Mouse (Mus musculus) cerebellum, postnatal 14 days (tissue): ENCODE measurements around the gene Gja3.

Source experiments
- DNase-seq, 2 experiments: peaks; one replicate each; pipeline ENCODE4 v3.0.0; 2021; ENCODE audit warnings: mixed read lengths in 2 of 2

Gene Gja3

DNA sequence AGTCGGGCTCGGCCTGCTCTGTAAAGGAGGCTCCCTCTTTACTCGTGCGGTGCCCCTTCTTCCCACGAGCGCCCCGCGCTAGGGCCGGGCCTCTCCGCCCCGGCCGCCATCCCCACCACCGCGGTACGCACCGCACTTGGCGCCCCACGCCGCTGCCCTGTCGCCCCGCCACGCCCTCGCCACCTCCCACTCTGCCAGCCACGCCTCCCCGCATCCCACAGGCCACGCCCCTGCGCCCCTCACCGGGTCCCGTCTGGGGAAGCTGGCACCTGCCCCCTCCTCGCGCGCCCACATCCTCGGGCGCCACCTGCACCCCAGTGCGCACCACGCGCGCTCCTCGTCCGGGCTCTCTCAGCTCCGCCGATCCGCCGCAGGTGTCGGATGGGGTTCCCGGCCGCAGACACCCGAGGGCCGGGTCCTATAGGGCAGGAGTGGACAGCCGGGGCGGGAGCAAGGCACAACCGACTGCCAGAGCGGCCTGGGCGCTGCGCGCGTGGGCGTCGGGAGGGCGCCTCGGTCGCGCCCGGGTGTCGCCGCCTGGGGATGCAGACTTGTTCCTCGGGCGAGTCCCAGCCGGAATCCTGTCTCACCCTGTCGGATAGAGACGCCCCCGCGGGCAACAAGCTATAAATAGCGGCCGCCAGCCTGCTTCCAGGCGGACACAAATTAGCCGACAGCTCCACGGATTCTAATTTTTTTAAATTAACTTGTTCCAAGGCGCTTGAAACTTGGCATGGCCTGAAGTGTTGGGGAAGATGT is at the start of gene Gja3:
Gja3 (minus strand) TSS at position 538 of the 759 bp plus-strand sequence.
- peak; percentile 19 to 29 for DNase-seq

DNA sequence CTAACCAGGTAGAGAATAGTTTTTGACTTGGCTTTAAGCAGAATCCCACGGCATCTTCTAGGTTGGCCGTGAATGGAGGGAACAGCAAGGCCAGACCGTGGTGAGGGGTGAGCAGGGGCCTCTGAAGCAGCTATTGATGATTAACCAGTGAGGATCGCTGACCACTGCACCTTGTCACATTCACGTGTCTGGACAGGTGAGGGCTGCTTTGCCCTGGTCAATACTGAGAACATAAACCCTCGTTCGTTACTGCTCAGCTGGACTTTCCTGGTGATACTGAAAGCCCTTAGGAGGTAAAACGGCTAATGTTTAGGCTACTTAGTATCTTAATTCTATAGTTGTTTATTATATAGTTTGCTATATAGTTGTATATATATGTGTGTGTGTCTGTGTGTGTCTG is 49.2 kb upstream of the Gja3 start:
- DNase-seq: no peak

DNA sequence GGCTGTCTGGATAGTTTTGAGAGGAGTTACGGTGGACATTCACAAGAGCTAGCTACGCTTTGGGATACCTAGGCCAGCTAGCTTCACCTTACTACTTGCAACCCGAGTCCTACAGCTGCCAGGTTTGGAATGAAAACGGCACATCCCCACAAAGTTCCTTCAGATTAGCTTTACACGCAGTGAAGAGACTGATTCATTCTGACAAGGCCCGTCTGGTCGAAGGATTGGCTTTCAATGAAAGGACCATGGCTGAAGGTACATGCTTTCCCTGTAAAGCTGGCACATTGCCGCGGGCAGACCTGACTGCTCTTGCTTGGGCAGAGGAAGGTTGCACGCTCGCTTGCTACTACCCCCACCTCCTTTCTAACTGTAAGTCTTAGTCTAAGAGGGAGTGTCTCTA is 47.8 kb upstream of the Gja3 start:
- DNase-seq: peak; percentile 40 to 51

DNA sequence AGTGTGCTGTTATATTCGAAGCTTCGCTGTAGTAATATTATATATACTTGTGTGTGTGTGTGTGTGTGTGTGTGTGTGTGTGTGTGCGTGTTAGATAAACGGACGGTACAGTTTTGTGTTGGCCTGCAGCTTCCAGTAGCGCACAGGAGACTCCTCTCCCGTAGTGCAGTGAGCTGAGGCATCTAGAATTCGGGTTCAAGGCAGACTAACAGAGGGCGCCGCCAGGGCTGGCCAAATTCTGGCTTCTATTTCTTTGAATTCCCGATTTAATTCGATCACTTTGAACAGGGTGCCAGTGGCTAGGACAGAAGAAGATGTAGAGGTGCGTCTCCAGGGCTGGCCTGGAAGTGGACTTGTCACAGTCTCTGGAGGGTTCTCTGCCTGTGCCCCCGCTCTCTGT is 47.2 kb upstream of the Gja3 start:
- DNase-seq: no peak

DNA sequence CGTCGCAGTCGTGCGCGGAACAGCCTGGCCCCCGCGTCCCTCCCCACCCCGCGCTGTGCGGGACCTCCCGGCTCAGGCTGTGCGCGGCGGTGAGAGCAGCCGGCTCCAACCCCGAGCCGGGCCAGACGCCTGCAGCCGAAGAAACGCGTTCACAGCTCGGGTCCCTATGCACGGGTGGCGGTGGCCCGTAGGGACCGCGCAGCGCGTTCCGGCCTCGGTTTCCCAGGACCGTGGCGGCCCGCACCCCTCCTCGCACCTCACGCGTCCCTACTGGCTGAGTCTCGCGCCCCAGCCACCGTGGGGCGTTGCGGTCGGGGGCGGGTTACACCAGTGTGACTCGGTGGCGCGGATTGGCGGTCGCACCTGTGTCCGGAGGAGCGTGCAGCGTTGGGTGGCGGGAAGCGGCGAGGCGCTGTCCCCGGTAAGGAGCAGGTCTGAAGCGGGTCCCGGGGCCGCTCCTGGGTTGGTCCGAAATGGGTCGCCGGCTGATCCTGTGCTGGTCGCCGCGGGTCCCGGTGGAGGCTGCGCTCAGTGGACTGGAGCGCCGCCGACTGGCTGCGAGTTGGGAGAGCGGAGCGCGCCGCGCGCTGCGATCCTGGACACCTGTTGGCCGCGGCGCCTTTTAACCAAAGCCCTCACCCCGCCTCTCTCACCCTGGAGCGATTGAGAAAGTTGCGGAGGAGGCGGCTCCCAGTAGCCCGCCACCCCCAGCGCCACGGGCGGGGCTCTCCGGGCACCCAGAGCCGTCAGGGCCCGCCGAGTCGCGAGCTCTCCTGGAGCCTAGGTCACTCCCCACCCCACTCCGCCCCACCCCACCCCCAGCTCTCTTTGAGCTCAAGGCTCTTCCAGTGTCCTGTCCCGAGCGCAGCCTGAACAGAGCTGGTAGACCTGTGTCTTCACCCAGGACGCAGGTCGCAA is 46.5 kb upstream of the Gja3 start, which contains the start of gene Gjb2:
Gjb2 (minus strand) TSS at position 597 of the 918 bp plus-strand sequence.
- DNase-seq: peak; percentile 21 to 38

DNA sequence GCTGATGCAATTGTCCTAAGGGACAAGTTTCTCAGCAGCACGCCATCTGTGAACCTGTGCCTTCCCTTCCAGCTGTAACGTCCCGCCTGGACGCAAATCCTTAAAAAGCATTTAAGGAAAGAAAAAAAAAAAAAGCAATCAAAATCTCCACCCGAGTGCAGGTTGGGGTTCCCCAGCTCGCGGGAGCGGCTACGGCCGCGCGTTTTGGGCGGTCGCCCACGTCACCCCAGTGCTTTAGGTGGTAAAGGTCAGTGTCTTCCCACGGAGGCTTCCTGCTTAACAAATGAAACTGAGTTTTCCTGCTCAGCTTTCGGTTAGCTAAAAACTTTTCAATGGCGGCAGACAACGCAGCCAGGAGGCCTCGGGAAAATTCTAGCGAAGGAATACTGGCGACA is 45.8 kb upstream of the Gja3 start:
- no peak for DNase-seq

DNA sequence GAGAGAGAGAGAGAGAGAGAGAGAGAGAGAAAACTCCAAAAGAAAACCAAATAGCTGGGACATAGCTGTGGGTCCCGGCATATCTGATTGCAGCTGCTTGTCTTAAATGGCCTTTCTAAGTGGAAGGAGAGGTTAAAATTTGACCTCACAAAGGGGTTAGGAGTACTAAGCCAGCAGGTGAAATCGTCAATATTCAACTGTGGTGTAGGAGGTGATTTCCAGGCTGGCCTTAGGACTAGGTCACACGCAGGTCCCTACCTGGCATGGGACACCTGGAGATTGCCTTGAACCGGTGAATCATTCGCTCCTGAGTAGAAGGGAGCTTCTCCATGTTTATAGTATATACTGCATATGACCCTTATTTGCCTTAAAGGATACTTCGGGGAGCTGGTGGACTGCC is 45.2 kb upstream of the Gja3 start:
- DNase-seq: no peak

DNA sequence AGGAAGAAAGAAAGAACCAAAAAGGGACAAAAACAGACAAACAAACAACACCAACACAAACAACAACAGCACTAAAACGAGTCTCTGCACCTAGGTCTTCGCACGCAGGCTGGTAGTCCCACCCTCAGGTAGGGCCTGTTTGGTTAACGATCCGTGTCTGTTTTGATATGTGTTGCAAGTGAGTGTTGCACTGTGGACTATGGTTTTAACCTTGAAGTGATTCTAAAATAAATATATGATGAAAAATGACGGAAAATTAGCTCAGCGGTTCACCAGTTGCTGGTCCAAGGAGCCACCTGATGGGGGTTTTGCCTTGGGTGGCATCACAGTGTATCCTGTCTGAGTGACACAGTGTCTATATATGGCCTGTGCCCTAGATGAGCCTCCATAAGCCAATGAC is 43.7 kb upstream of the Gja3 start:
- DNase-seq: no peak

DNA sequence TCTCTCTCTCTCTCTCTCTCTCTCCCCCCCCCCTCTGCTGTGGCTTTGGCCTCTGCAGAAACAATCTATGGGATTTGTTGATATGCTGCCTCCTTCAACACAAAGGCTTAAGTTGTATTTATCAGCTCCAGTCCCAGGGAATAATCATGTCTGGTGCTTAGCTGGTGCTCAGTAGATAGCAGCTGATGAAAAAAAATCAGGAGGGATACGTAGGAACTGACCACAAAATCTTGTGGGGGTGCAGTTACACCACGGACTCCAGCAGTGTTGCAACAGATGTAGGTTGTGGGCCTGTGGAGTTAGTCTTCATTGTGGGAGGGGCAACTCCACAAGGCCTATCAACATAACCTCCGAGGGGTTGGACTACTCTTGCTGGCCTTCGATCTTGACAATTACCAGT is 38.0 kb upstream of the Gja3 start:
- no peak for DNase-seq

DNA sequence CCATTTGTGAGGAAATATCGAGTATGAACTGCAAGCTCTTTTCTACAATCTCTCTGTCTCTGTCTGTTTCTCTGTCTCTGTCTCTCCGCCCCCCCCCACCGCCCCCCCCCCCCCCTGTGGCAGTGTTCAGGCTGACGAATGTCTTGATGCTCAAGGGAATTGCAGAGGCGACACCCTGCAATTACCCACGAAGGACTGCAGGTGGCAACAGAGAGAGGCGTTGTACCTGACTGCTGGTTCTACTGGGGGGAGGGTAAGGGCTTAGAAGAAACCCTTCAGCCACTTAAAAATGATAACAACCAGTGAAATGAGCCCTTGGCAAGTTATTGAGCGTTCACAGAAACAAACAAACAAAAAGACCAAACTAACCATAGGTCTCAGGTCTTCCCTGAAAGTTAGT is 35.1 kb upstream of the Gja3 start:
- DNase-seq: peak; percentile 44 to 62

DNA sequence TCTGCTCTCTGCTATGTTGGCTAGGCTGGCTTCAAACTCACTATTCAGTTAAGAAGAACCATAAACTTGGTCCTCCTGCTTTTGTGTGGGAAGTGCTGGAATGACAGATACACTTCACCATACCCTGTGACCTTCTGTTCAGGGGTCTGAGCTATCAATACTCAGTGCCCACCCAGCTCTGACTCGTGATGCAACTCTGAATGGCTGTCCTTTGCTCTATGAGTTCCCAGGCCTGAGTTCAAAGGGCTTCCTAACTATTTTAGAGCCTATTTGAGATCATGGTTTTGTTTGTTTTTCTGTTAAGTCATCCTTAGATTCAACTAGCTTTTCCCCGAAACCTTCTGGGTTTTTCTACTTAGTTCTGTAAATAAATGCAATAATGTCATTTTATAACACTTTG is 32.1 kb upstream of the Gja3 start:
- DNase-seq: no peak

DNA sequence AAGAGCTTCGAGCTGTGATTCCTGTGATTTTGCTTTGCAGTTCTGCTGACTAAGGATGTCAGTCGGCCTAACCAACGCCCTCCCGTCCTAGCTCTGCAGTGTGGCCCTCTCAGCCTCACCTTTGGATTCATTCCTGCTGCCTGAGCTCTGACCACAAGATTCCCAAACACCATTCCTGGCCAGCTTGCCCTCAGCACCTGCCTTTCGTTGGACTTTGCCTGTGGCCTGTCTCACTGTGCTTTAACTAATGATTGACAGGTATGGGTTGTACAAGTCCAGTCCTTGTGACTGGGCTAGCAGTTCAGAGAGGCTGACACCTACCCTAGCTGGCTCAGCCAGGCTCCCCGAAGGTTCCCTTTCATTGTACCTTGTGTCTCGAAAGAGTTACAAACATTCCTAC is 31.2 kb upstream of the Gja3 start:
- DNase-seq: no peak

DNA sequence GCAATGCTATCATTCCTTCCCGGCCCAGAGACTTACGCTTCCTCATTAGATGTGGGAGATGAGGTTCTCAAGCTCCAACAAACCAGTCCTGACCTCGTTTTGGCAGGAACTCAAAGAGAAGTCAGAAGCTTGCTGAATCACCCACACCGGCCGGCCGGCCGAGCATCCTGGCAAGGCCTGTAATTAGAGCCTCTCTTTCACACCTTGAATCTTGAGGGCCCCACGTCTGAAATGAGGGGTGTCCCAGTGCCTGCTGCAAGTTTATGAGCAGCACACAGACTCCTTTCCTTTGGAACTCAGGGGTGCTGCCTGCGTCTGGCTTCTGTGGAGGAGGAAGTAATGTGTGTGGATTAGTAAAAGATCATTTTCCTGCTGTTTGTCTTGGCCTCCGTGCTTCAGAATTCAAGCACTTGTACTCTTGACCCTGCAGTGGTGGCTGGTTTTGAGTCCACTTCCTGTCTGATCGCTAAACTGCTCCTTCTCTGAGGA is 26.3 kb upstream of the Gja3 start:
- DNase-seq: no peak

DNA sequence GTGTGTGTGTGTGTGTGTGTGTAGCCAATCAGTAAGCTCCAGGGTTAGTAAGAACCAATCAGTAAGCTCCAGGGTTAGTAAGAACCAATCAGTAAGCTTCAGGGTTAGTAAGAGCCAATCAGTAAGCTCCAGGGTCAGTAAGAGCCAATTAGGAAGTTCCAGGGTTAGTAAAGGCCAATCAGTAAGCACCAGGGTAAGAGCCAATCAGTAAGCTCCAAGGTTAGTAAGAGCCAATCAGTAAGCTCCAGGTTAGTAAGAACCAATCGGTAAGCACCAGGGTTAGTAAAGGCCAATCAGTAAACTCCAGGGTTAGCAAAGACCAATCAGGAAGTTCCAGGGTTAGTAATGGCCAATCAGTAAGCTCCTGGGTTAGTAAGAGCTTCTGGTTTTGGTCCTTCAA is 25.0 kb upstream of the Gja3 start:
- DNase-seq: no peak

DNA sequence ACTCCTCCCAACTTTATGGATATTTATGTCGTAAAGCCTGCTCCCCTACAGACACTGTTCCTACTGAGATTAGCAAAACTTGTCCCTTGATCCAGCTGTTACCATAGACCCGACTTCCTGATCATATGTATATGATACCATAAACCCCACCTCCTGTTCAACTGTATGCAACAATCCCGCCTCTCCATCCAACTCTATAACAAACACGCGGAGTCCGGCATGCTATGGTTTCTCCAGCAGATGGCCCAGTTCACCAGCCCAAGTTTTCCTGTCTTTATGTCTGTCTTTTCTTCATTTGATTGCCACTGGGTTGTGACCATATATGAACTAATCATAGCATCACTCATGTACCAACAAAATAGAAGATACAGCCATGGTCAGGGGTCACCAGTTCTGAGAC is 17.6 kb upstream of the Gja3 start:
- DNase-seq: no peak

DNA sequence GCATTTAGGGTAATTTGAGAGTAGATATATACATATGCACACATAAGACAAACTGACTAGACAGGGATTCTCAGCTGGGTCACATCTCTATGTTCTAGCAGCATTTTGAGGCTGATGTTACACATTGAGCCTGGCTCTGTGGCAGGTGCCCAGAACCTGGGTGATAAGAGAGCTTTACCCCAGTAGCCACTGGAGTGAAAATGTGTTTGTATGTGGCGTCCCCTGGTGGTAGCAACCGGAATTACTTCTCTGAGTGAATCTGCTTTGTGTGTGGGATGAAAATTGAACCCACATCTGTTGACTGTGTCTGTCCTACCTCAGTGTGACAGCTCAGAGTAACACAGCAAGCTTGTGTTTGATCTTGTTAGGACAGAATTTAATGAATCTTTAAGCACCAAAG is 12.0 kb upstream of the Gja3 start:
- DNase-seq: peak; percentile 19 to 46

DNA sequence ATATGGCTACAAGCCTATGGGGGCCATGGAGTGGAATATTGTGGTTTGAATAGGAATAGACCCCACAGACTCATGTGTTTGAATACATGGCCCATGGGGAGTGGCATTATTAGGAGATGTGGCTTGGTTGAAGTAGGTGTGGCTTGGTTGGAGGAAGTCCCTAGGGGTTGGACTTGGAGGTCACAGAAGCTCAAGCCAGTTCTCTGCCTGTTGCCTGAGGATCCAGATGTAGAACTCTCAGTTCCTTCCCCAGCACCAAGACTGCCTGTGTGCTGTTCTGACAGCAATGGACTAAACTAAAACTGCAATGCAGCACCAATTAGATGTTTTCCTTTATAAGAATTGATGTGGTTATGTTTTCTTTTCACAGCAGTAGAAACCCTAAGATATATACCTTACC is 8.2 kb upstream of the Gja3 start:
- DNase-seq: no peak

DNA sequence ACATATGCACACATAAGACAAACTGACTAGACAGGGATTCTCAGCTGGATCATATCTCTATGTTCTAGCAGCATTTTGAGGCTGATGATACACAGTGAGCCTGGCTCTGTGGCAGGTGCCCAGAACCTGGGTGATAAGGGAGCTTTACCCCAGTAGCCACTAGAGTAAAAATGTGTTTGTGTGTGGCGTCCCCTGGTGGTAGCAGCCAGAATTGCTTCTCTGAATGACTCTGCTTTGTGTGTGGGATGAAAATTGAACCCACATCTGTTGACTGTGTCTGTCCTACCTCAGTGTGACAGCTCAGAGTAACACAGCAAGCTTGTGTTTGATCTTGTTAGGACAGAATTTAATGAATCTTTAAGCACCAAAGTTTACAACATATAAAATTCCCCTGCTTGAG is 2.2 kb upstream of the Gja3 start:
- DNase-seq: peak; percentile 58 to 72

DNA sequence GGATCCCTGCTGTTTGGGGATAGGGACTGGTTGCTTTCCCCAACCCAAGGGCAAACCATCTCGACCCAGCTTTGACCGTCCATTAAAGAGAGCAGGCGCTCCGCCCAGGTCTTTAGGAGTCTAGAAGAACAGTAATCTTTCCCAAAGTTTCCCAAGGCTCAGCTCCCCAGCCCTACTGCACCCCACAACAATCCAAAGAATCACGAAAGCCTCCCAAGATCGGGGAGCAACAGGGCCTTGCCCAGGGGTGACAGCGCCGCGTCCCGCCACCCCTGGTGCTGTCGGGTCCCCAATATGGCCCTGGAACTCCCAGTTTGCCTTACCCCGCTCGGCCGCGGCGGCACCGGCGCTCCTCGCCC is 717 bp downstream of the Gja3 start:
- no peak for DNase-seq

DNA sequence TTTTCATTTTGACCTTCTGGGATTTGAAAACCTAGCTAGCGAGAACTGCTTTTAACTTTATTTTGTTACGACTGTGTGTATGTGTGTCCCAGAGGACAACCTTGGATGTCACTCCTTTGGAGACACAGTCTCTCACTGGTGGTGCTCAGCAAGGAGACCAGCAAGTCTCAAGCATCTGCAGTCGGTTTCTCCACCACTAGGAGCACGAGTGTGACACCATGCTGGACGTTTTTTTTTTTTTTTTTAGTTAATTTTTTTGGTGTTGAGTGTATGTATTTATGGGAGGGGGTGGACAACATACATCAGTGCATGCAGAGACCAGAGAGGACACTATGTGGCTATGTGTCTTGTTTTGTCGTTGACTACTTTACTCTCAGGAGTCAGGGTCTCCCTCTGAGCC is 5.2 kb downstream of the Gja3 start:
- DNase-seq: no peak

DNA sequence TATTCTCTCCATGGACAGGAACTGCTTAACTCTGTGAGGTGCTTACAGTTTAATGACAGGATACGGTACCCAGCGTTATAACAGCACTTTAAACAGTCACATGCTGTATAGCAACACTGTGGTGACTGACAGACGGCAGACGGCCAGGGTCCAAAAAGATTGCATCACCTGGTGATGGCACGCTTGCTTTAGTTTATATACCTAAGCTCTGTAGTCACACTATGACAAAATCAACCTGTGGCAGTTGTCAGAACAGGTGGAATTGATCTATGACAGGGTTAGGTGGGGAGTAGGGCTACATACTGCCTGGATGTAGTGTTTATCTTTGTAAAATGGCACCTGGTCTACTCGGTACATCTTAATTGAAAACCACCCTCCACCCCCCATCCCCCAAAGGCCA is 14.0 kb downstream of the Gja3 start:
- no peak for DNase-seq

DNA sequence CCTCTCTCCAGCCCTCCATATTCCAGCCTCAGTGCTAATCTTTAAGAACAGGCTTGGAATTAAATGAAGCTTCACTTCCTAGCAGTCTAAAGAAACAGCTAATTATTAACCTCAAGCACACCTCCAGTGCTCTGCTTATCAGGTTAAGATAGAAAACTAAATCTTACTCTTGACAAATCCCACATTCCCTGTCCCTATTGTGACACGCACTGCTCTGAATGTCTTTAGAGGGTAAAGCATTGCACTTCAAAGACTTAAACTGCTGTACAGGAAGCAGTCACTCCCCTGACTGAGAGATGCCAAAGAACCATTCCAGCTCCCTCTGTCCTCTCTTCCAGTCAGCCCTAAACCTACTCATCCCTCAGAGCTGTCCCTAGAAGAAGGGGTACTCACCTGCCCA is 16.5 kb downstream of the Gja3 start:
- DNase-seq: no peak

DNA sequence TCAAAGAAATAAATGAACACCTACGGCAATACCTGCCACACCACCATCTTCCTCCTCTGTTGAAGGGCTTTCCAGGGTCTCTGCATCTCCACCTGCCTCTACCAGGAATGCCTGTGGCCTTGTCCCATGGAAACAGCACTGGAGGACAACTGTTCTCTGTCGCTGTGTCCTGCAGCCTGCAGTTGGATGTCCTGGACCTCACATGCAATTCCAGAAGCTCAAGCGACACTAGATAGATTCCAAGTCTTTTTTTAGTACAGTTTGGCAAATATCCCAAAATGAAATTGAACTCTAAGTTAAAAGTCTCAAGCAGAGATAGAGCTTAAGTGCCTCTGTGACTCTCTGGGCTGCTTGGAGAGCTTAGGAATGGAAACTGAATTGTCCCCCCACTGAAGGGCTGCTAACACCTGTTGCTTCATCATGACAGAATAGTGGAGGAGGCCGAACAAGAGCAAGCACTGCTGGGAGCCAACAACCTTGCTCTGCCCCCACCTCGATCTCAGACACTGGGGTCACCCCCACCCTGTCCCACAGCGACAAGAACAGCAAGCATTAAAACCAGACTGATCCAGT is 22.9 kb downstream of the Gja3 start:
- DNase-seq: no peak

DNA sequence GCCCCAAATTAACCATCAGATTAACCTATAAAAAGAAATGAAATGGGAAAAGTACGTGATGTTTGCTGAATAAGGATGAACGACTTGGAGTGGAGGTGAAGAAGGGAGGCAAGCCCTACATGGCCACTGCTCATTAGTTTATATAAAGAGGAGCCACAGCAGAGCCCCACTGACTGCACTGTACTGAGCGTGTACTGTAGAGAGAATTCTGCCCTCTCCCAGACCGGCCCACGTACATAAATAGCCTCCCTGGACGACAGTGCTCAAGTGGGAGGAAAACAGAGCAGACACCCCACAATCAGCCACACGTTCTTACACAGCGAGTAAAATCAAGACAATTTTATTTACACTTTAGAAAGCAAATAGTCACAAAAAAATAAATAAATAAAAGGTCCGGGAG is 23.8 kb downstream of the Gja3 start:
- no peak for DNase-seq
